In the genomic region with DNA sequence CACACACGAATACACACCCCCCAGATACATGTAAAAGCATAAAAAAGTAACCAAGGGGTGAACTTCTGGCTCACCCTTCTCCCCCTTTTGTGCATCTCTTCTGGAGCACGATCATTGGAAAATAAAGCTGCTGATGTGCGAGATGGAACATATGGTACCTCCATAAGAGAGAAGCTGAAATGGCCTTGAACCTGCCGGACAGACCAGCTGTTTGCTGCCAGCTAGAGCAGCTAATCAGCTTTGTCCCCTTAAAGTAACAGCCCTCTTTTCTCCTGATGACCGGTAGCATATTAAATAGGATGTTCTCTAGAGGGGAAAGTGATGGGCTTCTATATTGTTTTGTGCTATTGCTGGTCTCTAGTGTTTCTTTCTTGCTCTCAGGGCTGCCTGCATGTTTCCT, we compare ENCODE assay signal across 10 mouse cellular contexts. TPM values are rescaled to one million over a fixed set of nuclear protein-coding genes. Genes with fewer than 3 reads are reported as not detected.
A peak's percentile ranks its signal among the peaks of the same experiment; 100 is the strongest.
DNase-seq lines count a peak whose midpoint lies in the region; ATAC-seq and TF ChIP-seq lines count a peak whose summit lies in the region.
"Had no signal": no experiment of that assay in that cellular context is flagged by ENCODE, and none has a peak within 500 bp of the region (broad histone marks: within the 10 kb centered on the region; RNA-seq: fewer than 3 reads in every experiment).

No protein-coding gene starts in this region.

- H3K9ac ChIP-seq in hindbrain, postnatal 0 days (replicated peaks; ENCODE audit: low read length) = no peak overlapping the region
- H3K9ac ChIP-seq: liver, embryonic 12.5 days had no signal

- intact Hi-C loops in left cerebral cortex, postnatal 14 days (cut with DNase I) = loop anchor here (2.0 to 10.0 kb wide), 4 partner anchors 148 to 471 kb away; no protein-coding TSS in a partner anchor

- TF ChIP-seq CTCF in cerebellum, adult 2 months (IDR thresholded peaks at IDR 0.05; ENCODE audit: borderline replicate concordance, insufficient read depth, low read depth, low read length) = no peak
- TF ChIP-seq CTCF in layer of hippocampus, adult 2 months (conservative IDR thresholded peaks at IDR 0.05) = no peak
- no peak for TF ChIP-seq CTCF in hindbrain, postnatal 0 days (IDR thresholded peaks at IDR 0.05; ENCODE audit: low read depth)

- peaks cover 7% of the 10 kb centered on the region for H3K4me1 ChIP-seq in cerebellum, adult 2 months (ENCODE audit: control insufficient read depth, insufficient read depth, low read length)
- H3K4me1 ChIP-seq in hindbrain, postnatal 0 days (ENCODE audit: insufficient read depth, low read length) = no peaks in the 10 kb centered on the region
- H3K4me1 ChIP-seq: liver, embryonic 12.5 days had no signal

- peak in 1 of 2 experiments; percentile 14 for DNase-seq in cerebellum, adult 2 months
- DNase-seq in cerebellum, adult 8-10 months = no peak
- no peak for DNase-seq in layer of hippocampus, adult 2 months (ENCODE audit: low spot score in 2 of 2)
- DNase-seq in layer of hippocampus, postnatal 25 days (ENCODE audit: extremely low spot score in 1 of 2, low spot score in 1 of 2) = no peak
- DNase-seq in hindbrain, postnatal 0 days (ENCODE audit: low spot score) = no peak
- DNase-seq in retina, embryonic 14.5 days (ENCODE audit: low spot score) = peak; percentile 48
- no peak for DNase-seq in left cerebral cortex, postnatal 14 days (ENCODE audit: low spot score in 2 of 2)
- DNase-seq: thymus, adult 18-20 months had no signal

- no peak overlapping the region for H3K27ac ChIP-seq in cerebellum, adult 2 months (ENCODE audit: insufficient read depth, low read length)
- H3K27ac ChIP-seq in layer of hippocampus, adult 2 months = peak overlapping the region; percentile 23; the same call in 1 of the 2 replicates
- no peak overlapping the region for H3K27ac ChIP-seq in hindbrain, postnatal 0 days
- H3K27ac ChIP-seq: liver, embryonic 12.5 days had no signal

- peak overlapping the region; percentile 68 for H3K4me2 ChIP-seq in hindbrain, postnatal 0 days (ENCODE audit: low read depth, low read length)

- H3K27me3 ChIP-seq in cerebellum, adult 2 months (ENCODE audit: control insufficient read depth, insufficient read depth, low read length) = no peaks in the 10 kb centered on the region
- no peaks in the 10 kb centered on the region for H3K27me3 ChIP-seq in hindbrain, postnatal 0 days (ENCODE audit: insufficient read depth, low read length)

- ATAC-seq in hindbrain, postnatal 0 days = no peak
- no peak for ATAC-seq in activated CD4-positive, CD25-positive, alpha-beta regulatory T cell, adult 4 months

- peak overlapping the region; percentile 54 for H3K4me3 ChIP-seq in cerebellum, adult 2 months (replicated peaks; ENCODE audit: insufficient read depth, low read depth, low read length)
- peak overlapping the region; percentile 17 for H3K4me3 ChIP-seq in layer of hippocampus, adult 2 months
- H3K4me3 ChIP-seq in hindbrain, postnatal 0 days (ENCODE audit: low read length) = no peak overlapping the region
- H3K4me3 ChIP-seq: liver, embryonic 12.5 days had no signal

- WGBS in cerebellum, adult 2 months = 25% methylated on average over 5 of the region's 5 CpGs
- 51% methylated on average over 5 of the region's 5 CpGs for WGBS in hindbrain, postnatal 0 days

- TF ChIP-seq POLR2A in cerebellum, adult 2 months (IDR thresholded peaks at IDR 0.05; ENCODE audit: borderline replicate concordance, insufficient read depth, low read length) = no peak

- no peaks in the 10 kb centered on the region for H3K36me3 ChIP-seq in hindbrain, postnatal 0 days (ENCODE audit: insufficient read depth, low read length)
- H3K36me3 ChIP-seq: liver, embryonic 12.5 days had no signal

- H3K9me3 ChIP-seq in hindbrain, postnatal 0 days (ENCODE audit: low read length) = no peaks in the 10 kb centered on the region
- H3K9me3 ChIP-seq: liver, embryonic 12.5 days had no signal

RNA-seq across cellular contexts. Expression of a gene that starts 3.2 kb away (rescaled TPM):
- polyA plus RNA-seq in cerebellum, adult 2 months (2012; rRNA removed) = 23.7 and 29.1 TPM in 2 replicates
- 10 to 100 TPM; 31.1 to 32.5 TPM for total RNA-seq in layer of hippocampus, adult 2 months (2021)
- total RNA-seq in layer of hippocampus, postnatal 25 days (2021) = 10 to 100 TPM; 24.5 to 26.4 TPM
- total RNA-seq in hindbrain, postnatal 0 days (2014; rRNA removed) = 12.3 and 13.4 TPM in 2 replicates
- 4.2 and 4.8 TPM in 2 replicates for polyA plus RNA-seq in hindbrain, postnatal 0 days (2015; fragmentation: Nextera tagmentation; extraction: Ambion mirVana)
- 10 to 100 TPM; 25.5 to 27.3 TPM for total RNA-seq in left cerebral cortex, postnatal 14 days (2021)
- not detected for polyA plus RNA-seq in activated CD4-positive, CD25-positive, alpha-beta regulatory T cell, adult 4 months (2017; shearing (Covaris generic))
